In genomic region chr9:48744916-48745315, GRCm38 (mm10) we compare ENCODE assay signal across 8 mouse cellular contexts.
DNase-seq lines count a peak whose midpoint lies in the region; TF ChIP-seq lines count a peak whose summit lies in the region.

No protein-coding gene starts in this region.

- TF ChIP-seq POLR2A in lung, adult 2 months (IDR thresholded peaks at IDR 0.05; ENCODE audit: borderline replicate concordance, extremely low read depth, low read depth, low read length) = no peak; the same call in 1 of the 2 replicates

- WGBS in lung, adult 2 months = 16% methylated on average over 13 of the region's 13 CpGs

- DNase-seq in left cerebral cortex, adult 2 months (ENCODE audit: extremely low spot score in 1 of 2, low spot score in 2 of 2) = no peak
- DNase-seq in left cerebral cortex, adult 9 months (ENCODE audit: low spot score in 2 of 2) = no peak
- DNase-seq in gastrocnemius, postnatal 25 days = peak; percentile 89
- DNase-seq in lung, adult 2 months = peak; percentile 78
- DNase-seq in urinary bladder, postnatal 25 days (ENCODE audit: low spot score) = peak; percentile 73
- DNase-seq in left cerebral cortex, postnatal 14 days (ENCODE audit: low spot score in 2 of 2) = no peak
- DNase-seq in thymus, postnatal 36 days = no peak
- no peak for DNase-seq in cerebellum, adult 18-20 months

- no peak overlapping the region for H3K4me3 ChIP-seq in left cerebral cortex, adult 2 months
- no peak overlapping the region for H3K4me3 ChIP-seq in lung, adult 2 months (replicated peaks; ENCODE audit: extremely low read depth, low read depth, low read length)

- intact Hi-C loops in left cerebral cortex, adult 2 months (cut with DNase I) = no loop called here
- intact Hi-C loops in left cerebral cortex, postnatal 14 days (cut with DNase I) = no loop called here

- peaks cover 45% of the 10 kb centered on the region for H3K4me1 ChIP-seq in lung, adult 2 months (ENCODE audit: control insufficient read depth, insufficient read depth, low read length)

- no peak for TF ChIP-seq CTCF in left cerebral cortex, adult 2 months (IDR thresholded peaks at IDR 0.05)
- TF ChIP-seq CTCF in lung, adult 2 months (IDR thresholded peaks at IDR 0.05; ENCODE audit: insufficient read depth, low read length) = no peak

- H3K27ac ChIP-seq in left cerebral cortex, adult 2 months = peak overlapping the region; percentile 63

Comparison
In these comparisons a context has a peak if more than half of its experiments do, and no peak if none do; other contexts are left out.
1. DNase-seq: peak in gastrocnemius, postnatal 25 days (single experiment), lung, adult 2 months (single experiment) and urinary bladder, postnatal 25 days (single experiment); none in left cerebral cortex, adult 2 months (0 of 2), left cerebral cortex, adult 9 months (0 of 2), left cerebral cortex, postnatal 14 days (0 of 2), thymus, postnatal 36 days (0 of 2) and cerebellum, adult 18-20 months (0 of 2).